Mouse (Mus musculus) urinary bladder, postnatal 36 days (tissue): ENCODE results near the gene Ttc29.

Experiments used
- DNase-seq, 2 experiments: peaks; one replicate each; pipeline ENCODE4 v3.0.0; 2022; ENCODE audit warnings: low spot score in 2 of 2, mixed read lengths in 1 of 2

Gene Ttc29

GRCm38 (mm10) chr8:78278598-78278997 is 65.5 kb downstream of the Ttc29 start:
- DNase-seq, result no peak

- no peak for DNase-seq
Observed at GRCm38 (mm10) chr8:78284805-78285204, 71.7 kb downstream of the Ttc29 start.

- no peak for DNase-seq
Observed at GRCm38 (mm10) chr8:78285366-78285765, 72.3 kb downstream of the Ttc29 start.

- DNase-seq, result no peak
Observed at GRCm38 (mm10) chr8:78289374-78289971, 76.4 kb downstream of the Ttc29 start.

- no peak for DNase-seq
Observed at GRCm38 (mm10) chr8:78290274-78290673, 77.2 kb downstream of the Ttc29 start.

GRCm38 (mm10) chr8:78295494-78295893 is 82.4 kb downstream of the Ttc29 start:
- DNase-seq, result no peak

- no peak for DNase-seq
Observed at GRCm38 (mm10) chr8:78303579-78303978, 90.5 kb downstream of the Ttc29 start.

GRCm38 (mm10) chr8:78306604-78307003 is 93.5 kb downstream of the Ttc29 start:
- no peak for DNase-seq

- DNase-seq, result no peak
Observed at GRCm38 (mm10) chr8:78307131-78307530, 94.0 kb downstream of the Ttc29 start.

GRCm38 (mm10) chr8:78309539-78309938 is 96.4 kb downstream of the Ttc29 start:
- no peak for DNase-seq

GRCm38 (mm10) chr8:78315576-78315975 is 102.5 kb downstream of the Ttc29 start:
- DNase-seq, result no peak

- DNase-seq, result no peak
Observed at GRCm38 (mm10) chr8:78317666-78318065, 104.6 kb downstream of the Ttc29 start.

GRCm38 (mm10) chr8:78323391-78323790 is 110.3 kb downstream of the Ttc29 start:
- DNase-seq, result no peak

GRCm38 (mm10) chr8:78340689-78341529 is 127.8 kb downstream of the Ttc29 start:
- DNase-seq, result no peak

GRCm38 (mm10) chr8:78342151-78342550 is 129.1 kb downstream of the Ttc29 start:
- DNase-seq, result no peak

- DNase-seq, result no peak
Observed at GRCm38 (mm10) chr8:78344006-78344405, 130.9 kb downstream of the Ttc29 start.

- no peak for DNase-seq
Observed at GRCm38 (mm10) chr8:78345705-78346104, 132.6 kb downstream of the Ttc29 start.

- no peak for DNase-seq
Observed at GRCm38 (mm10) chr8:78346131-78346621, 133.1 kb downstream of the Ttc29 start.

GRCm38 (mm10) chr8:78353902-78354301 is 140.8 kb downstream of the Ttc29 start:
- no peak for DNase-seq

- DNase-seq, result no peak
Observed at GRCm38 (mm10) chr8:78354801-78355200, 141.7 kb downstream of the Ttc29 start.

- no peak for DNase-seq
Observed at GRCm38 (mm10) chr8:78390756-78391155, 177.7 kb downstream of the Ttc29 start.

GRCm38 (mm10) chr8:78419272-78419671 is 206.2 kb downstream of the Ttc29 start:
- no peak for DNase-seq

- DNase-seq, result no peak
Observed at GRCm38 (mm10) chr8:78420101-78420503, 207.0 kb downstream of the Ttc29 start.
